Mouse (Mus musculus): ENCODE data around the gene Nedd4. TPM values are rescaled to one million over a fixed set of nuclear protein-coding genes. Genes with fewer than 3 reads are reported as not detected.

Nedd4 gene
- polyA plus RNA-seq (2012; rRNA removed): 19.7 and 34.5 TPM in 2 replicates

DNA sequence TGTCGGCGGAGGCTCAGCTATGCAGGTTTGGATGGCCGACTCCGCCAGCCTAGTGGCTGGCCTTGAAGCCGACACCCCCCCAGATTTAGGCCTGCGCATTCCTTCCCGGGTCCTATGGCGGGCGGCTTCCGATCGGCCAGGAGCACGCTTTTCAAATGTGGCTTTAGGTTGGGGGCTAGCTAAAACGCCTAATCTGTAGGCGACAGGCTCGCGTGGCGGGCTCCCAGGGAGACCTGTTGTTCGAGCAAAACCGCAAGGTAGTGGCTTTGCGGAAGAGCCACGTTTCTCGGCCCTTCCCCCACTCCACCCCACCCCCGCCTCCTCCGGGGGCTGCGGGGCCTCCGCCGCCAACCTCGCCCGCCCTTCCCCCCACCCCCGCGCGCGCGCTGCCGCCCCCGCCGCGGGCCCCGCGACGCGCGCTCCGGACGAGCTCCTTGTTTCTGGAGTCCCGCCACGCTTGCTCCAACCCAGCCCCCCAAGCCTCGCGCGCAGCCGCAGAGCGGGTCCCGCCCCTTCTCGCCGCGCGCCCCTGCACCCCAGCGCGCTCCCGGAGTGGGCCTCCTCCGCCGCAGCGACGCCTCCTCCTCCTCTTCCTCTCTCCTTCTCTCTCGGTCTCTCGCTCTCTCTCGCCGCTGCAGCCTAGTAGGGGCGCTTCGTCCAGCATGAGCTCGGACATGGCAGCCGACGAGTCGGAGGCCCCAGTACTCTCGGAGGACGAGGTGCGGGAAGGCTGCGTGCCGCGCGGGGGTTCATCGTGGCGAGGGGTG is at the start of gene Nedd4:
Gene Nedd4, plus strand, starts transcription at position 452 of the 767 bp plus-strand sequence.

Other genes starting within 250 kb of the Nedd4 start
- 0.02 and 0.04 TPM in 2 replicates for gene Mns1, start 224.3 kb upstream of the Nedd4 start, polyA plus RNA-seq (2012; rRNA removed)
- gene Tex9, start 170.1 kb upstream of the Nedd4 start, polyA plus RNA-seq (2012; rRNA removed): 0.18 and 1.0 TPM in 2 replicates
- gene Rfx7, start 130.1 kb upstream of the Nedd4 start, polyA plus RNA-seq (2012; rRNA removed): 0.73 and 1.3 TPM in 2 replicates
- gene Prtg, start 144.5 kb downstream of the Nedd4 start, polyA plus RNA-seq (2012; rRNA removed): 0.01 TPM in 2 replicates